Mouse (Mus musculus) kidney, postnatal 0 days (tissue): ENCODE results near the gene Cdt1. TPM values are rescaled to one million over a fixed set of nuclear protein-coding genes. Genes with fewer than 3 reads are reported as not detected.
A peak's percentile ranks its signal among the peaks of the same experiment; 100 is the strongest.

Source experiments
- ATAC-seq: fragments of 200-750 bp; cut with Nextera tagmentation; replicated peaks from 2 replicates; pipeline ENCODE4 v1.8.0; 2017; ENCODE audit warnings: low read depth, moderate number of reproducible peaks, moderate TSS enrichment, moderate library complexity; ENCODE audit not compliant: low FRiP score
- DNase-seq: peaks from one replicate; pipeline ENCODE4 v3.0.0-alpha.2; 2016; ENCODE audit warnings: low spot score
- H3K27ac ChIP-seq: fragments of 300-500 bp; sonication (generic); 2 replicates; pipeline ENCODE4 v1.5.1; 2014; ENCODE audit warnings: mild to moderate bottlenecking
- H3K27me3 ChIP-seq: fragments of 300-500 bp; sonication (generic); 2 replicates; pipeline ENCODE4 v1.6.1; 2014; ENCODE audit warnings: low read length, mixed read lengths; ENCODE audit not compliant: insufficient read depth
- H3K36me3 ChIP-seq: fragments of 300-500 bp; sonication (generic); 2 replicates; pipeline ENCODE4 v1.6.1; 2014; ENCODE audit warnings: low read length, mixed read lengths; ENCODE audit not compliant: insufficient read depth
- H3K4me1 ChIP-seq: fragments of 300-500 bp; sonication (generic); replicated peaks from 2 replicates; pipeline ENCODE4 v1.6.1; 2014; ENCODE audit warnings: antibody characterized with exemption, low read length, mixed read lengths; ENCODE audit not compliant: insufficient read depth
- H3K4me2 ChIP-seq: fragments of 300-500 bp; sonication (generic); 2 replicates; pipeline ENCODE4 v1.6.1; 2014; ENCODE audit warnings: mild to moderate bottlenecking, low read length, moderate library complexity, mixed read lengths
- H3K4me3 ChIP-seq: fragments of 300-500 bp; sonication (generic); replicated peaks from 2 replicates; pipeline ENCODE4 v1.5.1; 2014; ENCODE audit warnings: low read depth, low read length
- H3K9ac ChIP-seq: fragments of 300-500 bp; sonication (generic); 2 replicates; pipeline ENCODE4 v1.6.1; 2014; ENCODE audit warnings: low read depth, low read length
- H3K9me3 ChIP-seq: fragments of 300-500 bp; sonication (generic); replicated peaks from 2 replicates; pipeline ENCODE4 v1.6.1; 2016; ENCODE audit warnings: low read length, inconsistent platforms, mixed read lengths
- CTCF ChIP-seq: IDR thresholded peaks from 2 replicates; pipeline ENCODE4 v1.5.1; 2016; ENCODE audit warnings: antibody characterized with exemption, low read depth, mild to moderate bottlenecking, moderate library complexity
- WGBS: fragments of 180-500 bp; shearing (Covaris S2); extraction: QIAGEN DNeasy Blood & Tissue Kit; methylation state at CpG from one replicate; pipeline ENCODE4 v1.1.7; 2014; 5-methylcytosine and 5-hydroxymethylcytosine counted together
- polyA plus RNA-seq: library from polyadenylated mRNA; unstranded; fragments of >200 nt; fragmentation: Nextera tagmentation; extraction: Ambion mirVana; gene quantifications from 2 replicates; pipeline ENCODE4 v1.2.1, GENCODE M21; 2015

The Cdt1 gene
- polyA plus RNA-seq, 1 experiment from 2014 or later, result 21.2 TPM

GRCm38 (mm10) chr8:122537812-122538211 is 30.0 kb upstream of the Cdt1 start:
- WGBS, result 81% methylated on average over 2 of the region's 2 CpGs
- DNase-seq (no peak), ATAC-seq (no peak)
- no peak overlapping the region for H3K9ac ChIP-seq
- H3K36me3 ChIP-seq, result 0 out of 2 replicates have a peak, but pooled peaks cover 2% of the 10 kb centered on the region
- no peak overlapping the region for H3K4me3 ChIP-seq
- peak overlapping the region; percentile 85 for H3K27ac ChIP-seq
- no peaks in the 10 kb centered on the region for H3K27me3 ChIP-seq
- H3K4me1 ChIP-seq, result peaks cover 24% of the 10 kb centered on the region; the same call in 1 of the 2 replicates
- no peak for TF ChIP-seq CTCF
- no peaks in the 10 kb centered on the region for H3K9me3 ChIP-seq
- H3K4me2 ChIP-seq, result no peak overlapping the region

- 85% methylated on average over 9 of the region's 9 CpGs for WGBS
- Histone ChIP-seq H3K4me1 (peaks cover 24% of the 10 kb centered on the region; the same call in 1 of the 2 replicates), H3K27me3 (no peaks in the 10 kb centered on the region), H3K36me3 (0 out of 2 replicates have a peak, but pooled peaks cover 2% of the 10 kb centered on the region), H3K9me3 (no peaks in the 10 kb centered on the region), H3K9ac (no peak overlapping the region), H3K4me3 (no peak overlapping the region), H3K4me2 (no peak overlapping the region), H3K27ac (0 out of 2 replicates have a peak overlapping the region, but pooled peaks have one; percentile 85)
- DNase-seq (no peak), ATAC-seq (no peak)
- no peak for TF ChIP-seq CTCF
Measured at GRCm38 (mm10) chr8:122538310-122539076, 29.3 kb upstream of the Cdt1 start.

- ATAC-seq, result no peak
- no peak for DNase-seq
- 87% methylated on average over 8 of the region's 8 CpGs for WGBS
Measured at GRCm38 (mm10) chr8:122544138-122544537, 23.7 kb upstream of the Cdt1 start.

GRCm38 (mm10) chr8:122546066-122546755 is 21.6 kb upstream of the Cdt1 start:
- Histone ChIP-seq H3K27ac (peak overlapping the region; percentile 94), H3K9ac (peak overlapping the region; percentile 25; the same call in 1 of the 2 replicates), H3K36me3 (0 out of 2 replicates have a peak, but pooled peaks cover 2% of the 10 kb centered on the region), H3K9me3 (no peaks in the 10 kb centered on the region), H3K4me2 (peak overlapping the region; percentile 88), H3K4me3 (no peak overlapping the region), H3K27me3 (no peaks in the 10 kb centered on the region), H3K4me1 (peaks cover 50% of the 10 kb centered on the region)
- DNase-seq, result no peak
- TF ChIP-seq CTCF, result no peak
- 67% methylated on average over 7 of the region's 7 CpGs for WGBS
- ATAC-seq, result 0 out of 2 replicates have a peak, but pooled peaks have one; percentile 9

More at GRCm38 (mm10) chr8:122544138-122544537, 23.7 kb upstream of the Cdt1 start:
- Histone ChIP-seq H3K27ac (no peak overlapping the region), H3K36me3 (0 out of 2 replicates have a peak, but pooled peaks cover 2% of the 10 kb centered on the region), H3K4me1 (peaks cover 37% of the 10 kb centered on the region), H3K4me2 (no peak overlapping the region), H3K9me3 (no peaks in the 10 kb centered on the region), H3K9ac (no peak overlapping the region), H3K27me3 (no peaks in the 10 kb centered on the region), H3K4me3 (no peak overlapping the region)
- no peak for TF ChIP-seq CTCF

GRCm38 (mm10) chr8:122546811-122547453 is 20.9 kb upstream of the Cdt1 start:
- Histone ChIP-seq H3K9ac (peak overlapping the region; percentile 25; the same call in 1 of the 2 replicates), H3K9me3 (no peaks in the 10 kb centered on the region), H3K36me3 (0 out of 2 replicates have a peak, but pooled peaks cover 2% of the 10 kb centered on the region), H3K4me2 (peak overlapping the region; percentile 88), H3K4me3 (no peak overlapping the region), H3K27me3 (no peaks in the 10 kb centered on the region), H3K4me1 (peaks cover 50% of the 10 kb centered on the region), H3K27ac (peak overlapping the region; percentile 94)
- 12% methylated on average over 24 of the region's 24 CpGs for WGBS
- TF ChIP-seq CTCF, result no peak
- peak; percentile 30; the same call in 1 of the 2 replicates for ATAC-seq
- DNase-seq, result peak; percentile 78

GRCm38 (mm10) chr8:122547815-122548214 is 20.0 kb upstream of the Cdt1 start:
- H3K27me3 ChIP-seq, result no peaks in the 10 kb centered on the region
- no peak for TF ChIP-seq CTCF
- ATAC-seq, result no peak
- peaks cover 50% of the 10 kb centered on the region for H3K4me1 ChIP-seq
- peak overlapping the region; percentile 88 for H3K4me2 ChIP-seq
- DNase-seq, result peak; percentile 70
- H3K27ac ChIP-seq, result peak overlapping the region; percentile 94
- no peaks in the 10 kb centered on the region for H3K36me3 ChIP-seq
- no peak overlapping the region for H3K4me3 ChIP-seq
- no peaks in the 10 kb centered on the region for H3K9me3 ChIP-seq
- H3K9ac ChIP-seq, result peak overlapping the region; percentile 25; the same call in 1 of the 2 replicates
- 29% methylated on average over 5 of the region's 5 CpGs for WGBS
